Mouse (Mus musculus) kidney, adult 8-10 months (tissue): Measurements from ENCODE around the gene Fam72a.
"Not testable (repeated sequence)": the region's sequence is repeated elsewhere in the genome, so short reads cannot be mapped to it uniquely, and the experiment has no call there.

Source experiments
- DNase-seq, 2 experiments: peaks; one replicate each; pipeline ENCODE4 v3.0.0; 2022

Fam72a gene

GRCm38 (mm10) chr1:131528081-131528507 is 391 bp downstream of the Fam72a start:
- peak; percentile 44 to 66 for DNase-seq

- no peak for DNase-seq
Observed at GRCm38 (mm10) chr1:131528561-131529166, 961 bp downstream of the Fam72a start.

- no peak for DNase-seq
Observed at GRCm38 (mm10) chr1:131539771-131540170, 12.1 kb downstream of the Fam72a start.

- no peak for DNase-seq
Observed at GRCm38 (mm10) chr1:131540795-131541194, 13.1 kb downstream of the Fam72a start.

- no peak for DNase-seq
Observed at GRCm38 (mm10) chr1:131541431-131541830, 13.7 kb downstream of the Fam72a start.

GRCm38 (mm10) chr1:131541903-131542302 is 14.2 kb downstream of the Fam72a start:
- DNase-seq = no peak

GRCm38 (mm10) chr1:131543886-131544565 is 16.3 kb downstream of the Fam72a start:
- no peak for DNase-seq

- no peak for DNase-seq
Observed at GRCm38 (mm10) chr1:131546798-131547690, 19.3 kb downstream of the Fam72a start.

GRCm38 (mm10) chr1:131548494-131549365 is 21.0 kb downstream of the Fam72a start:
- peak in 1 of 2 experiments; percentile 14 for DNase-seq

GRCm38 (mm10) chr1:131551956-131552355 is 24.3 kb downstream of the Fam72a start:
- no peak for DNase-seq

GRCm38 (mm10) chr1:131553428-131553827 is 25.7 kb downstream of the Fam72a start:
- DNase-seq = no peak

GRCm38 (mm10) chr1:131555042-131555812 is 27.5 kb downstream of the Fam72a start:
- DNase-seq = peak; percentile 62 to 82

- DNase-seq = no peak
Observed at GRCm38 (mm10) chr1:131560500-131560899, 32.8 kb downstream of the Fam72a start.

- DNase-seq = no peak
Observed at GRCm38 (mm10) chr1:131562081-131562480, 34.4 kb downstream of the Fam72a start.

GRCm38 (mm10) chr1:131566056-131566455 is 38.4 kb downstream of the Fam72a start:
- not testable (repeated sequence) for DNase-seq

- DNase-seq = no peak
Observed at GRCm38 (mm10) chr1:131569721-131570120, 42.0 kb downstream of the Fam72a start.

GRCm38 (mm10) chr1:131570391-131570790 is 42.7 kb downstream of the Fam72a start:
- DNase-seq = no peak

- DNase-seq = no peak
Observed at GRCm38 (mm10) chr1:131573721-131574120, 46.0 kb downstream of the Fam72a start.

- no peak for DNase-seq
Observed at GRCm38 (mm10) chr1:131578943-131579680, 51.4 kb downstream of the Fam72a start.

- DNase-seq = no peak
Observed at GRCm38 (mm10) chr1:131580389-131580788, 52.7 kb downstream of the Fam72a start.

- no peak for DNase-seq
Observed at GRCm38 (mm10) chr1:131583598-131583997, 55.9 kb downstream of the Fam72a start.
